Mouse (Mus musculus): ENCODE results near the gene Loxl4. TPM values are rescaled to one million over a fixed set of nuclear protein-coding genes. Genes with fewer than 3 reads are reported as not detected.

Gene Loxl4
- polyA plus RNA-seq, 1 experiment from 2014 or later = 0.06 TPM

GRCm38 (mm10) chr19:42602576-42602975 lies 10.0 kb downstream of the Loxl4 start:
- no peak overlapping the region for H3K4me2 ChIP-seq (ENCODE audit: low read depth, low read length)
- no peaks in the 10 kb centered on the region for H3K4me1 ChIP-seq (ENCODE audit: control insufficient read depth, insufficient read depth, low read length)
- H3K27ac ChIP-seq (replicated peaks; ENCODE audit: low read depth, low read length) = no peak overlapping the region
- no peaks in the 10 kb centered on the region for H3K27me3 ChIP-seq (ENCODE audit: control insufficient read depth, insufficient read depth, low read length)
- no peak overlapping the region for H3K4me3 ChIP-seq (ENCODE audit: low read depth, low read length)
- WGBS = 85% methylated on average over 8 of the region's 8 CpGs
- no peaks in the 10 kb centered on the region for H3K36me3 ChIP-seq (replicated peaks; ENCODE audit: control insufficient read depth, insufficient read depth, low read depth, low read length)
- DNase-seq (ENCODE audit: low spot score) (no peak), ATAC-seq (replicated peaks; ENCODE audit: insufficient number of reproducible peaks, low FRiP score, low TSS enrichment, low read depth) (no peak)
- no peaks in the 10 kb centered on the region for H3K9me3 ChIP-seq (replicated peaks; ENCODE audit: control insufficient read depth, low read length)
- no peak overlapping the region for H3K9ac ChIP-seq (replicated peaks; ENCODE audit: low read length)

- DNase-seq (ENCODE audit: low spot score) (no peak), ATAC-seq (replicated peaks; ENCODE audit: insufficient number of reproducible peaks, low FRiP score, low TSS enrichment, low read depth) (no peak)
- H3K27ac ChIP-seq (replicated peaks; ENCODE audit: low read depth, low read length) = no peak overlapping the region
- no peaks in the 10 kb centered on the region for H3K36me3 ChIP-seq (replicated peaks; ENCODE audit: control insufficient read depth, insufficient read depth, low read depth, low read length)
- no peak overlapping the region for H3K4me3 ChIP-seq (ENCODE audit: low read depth, low read length)
- H3K9me3 ChIP-seq (replicated peaks; ENCODE audit: control insufficient read depth, low read length) = no peaks in the 10 kb centered on the region
- no peak overlapping the region for H3K9ac ChIP-seq (replicated peaks; ENCODE audit: low read length)
- no peak overlapping the region for H3K4me2 ChIP-seq (ENCODE audit: low read depth, low read length)
- 70% methylated on average over 8 of the region's 8 CpGs for WGBS
- no peaks in the 10 kb centered on the region for H3K27me3 ChIP-seq (ENCODE audit: control insufficient read depth, insufficient read depth, low read length)
- H3K4me1 ChIP-seq (ENCODE audit: control insufficient read depth, insufficient read depth, low read length) = no peaks in the 10 kb centered on the region
These were observed 10.6 kb downstream of the Loxl4 start for GRCm38 (mm10) chr19:42602041-42602440.

- Histone ChIP-seq H3K4me3 (ENCODE audit: low read depth, low read length) (no peak overlapping the region), H3K9ac (replicated peaks; ENCODE audit: low read length) (no peak overlapping the region), H3K9me3 (replicated peaks; ENCODE audit: control insufficient read depth, low read length) (no peaks in the 10 kb centered on the region), H3K4me2 (ENCODE audit: low read depth, low read length) (no peak overlapping the region), H3K27me3 (ENCODE audit: control insufficient read depth, insufficient read depth, low read length) (no peaks in the 10 kb centered on the region), H3K36me3 (replicated peaks; ENCODE audit: control insufficient read depth, insufficient read depth, low read depth, low read length) (no peaks in the 10 kb centered on the region), H3K27ac (replicated peaks; ENCODE audit: low read depth, low read length) (no peak overlapping the region), H3K4me1 (ENCODE audit: control insufficient read depth, insufficient read depth, low read length) (no peaks in the 10 kb centered on the region)
- no peak for DNase-seq (ENCODE audit: low spot score)
- 84% methylated on average over 2 of the region's 2 CpGs for WGBS
- no peak for ATAC-seq (replicated peaks; ENCODE audit: insufficient number of reproducible peaks, low FRiP score, low TSS enrichment, low read depth)
These were observed 11.2 kb downstream of the Loxl4 start for GRCm38 (mm10) chr19:42601445-42601844.

- no peak overlapping the region for H3K4me3 ChIP-seq (ENCODE audit: low read depth, low read length)
- WGBS = 78% methylated on average over 3 of the region's 3 CpGs
- H3K36me3 ChIP-seq (replicated peaks; ENCODE audit: control insufficient read depth, insufficient read depth, low read depth, low read length) = no peaks in the 10 kb centered on the region
- no peaks in the 10 kb centered on the region for H3K9me3 ChIP-seq (replicated peaks; ENCODE audit: control insufficient read depth, low read length)
- no peak overlapping the region for H3K27ac ChIP-seq (replicated peaks; ENCODE audit: low read depth, low read length)
- H3K9ac ChIP-seq (replicated peaks; ENCODE audit: low read length) = no peak overlapping the region
- no peaks in the 10 kb centered on the region for H3K27me3 ChIP-seq (ENCODE audit: control insufficient read depth, insufficient read depth, low read length)
- ATAC-seq (replicated peaks; ENCODE audit: insufficient number of reproducible peaks, low FRiP score, low TSS enrichment, low read depth) (no peak), DNase-seq (ENCODE audit: low spot score) (no peak)
- no peaks in the 10 kb centered on the region for H3K4me1 ChIP-seq (ENCODE audit: control insufficient read depth, insufficient read depth, low read length)
- H3K4me2 ChIP-seq (ENCODE audit: low read depth, low read length) = no peak overlapping the region
These were observed 12.0 kb downstream of the Loxl4 start for GRCm38 (mm10) chr19:42600591-42600990.

DNA sequence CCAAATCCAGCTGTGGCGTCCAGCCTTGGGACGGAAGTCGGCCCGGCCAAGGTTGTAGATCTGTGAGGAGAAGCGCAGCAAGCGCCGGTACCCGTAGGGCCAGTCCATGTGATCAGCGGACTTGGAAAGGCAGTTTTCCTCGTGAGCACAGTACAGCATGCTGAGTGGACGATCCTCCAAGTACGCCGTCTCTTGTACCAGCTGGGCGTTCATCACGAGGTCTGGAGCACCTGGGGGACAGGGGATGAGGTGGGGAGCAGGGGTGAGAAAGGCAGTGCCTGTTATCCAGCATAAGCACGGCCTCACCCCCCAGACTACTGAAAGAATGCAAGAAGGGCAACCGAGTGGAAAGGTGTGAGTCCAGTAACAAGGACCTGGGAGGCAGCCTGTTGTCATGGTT lies 12.7 kb downstream of the Loxl4 start:
- H3K27ac ChIP-seq (replicated peaks; ENCODE audit: low read depth, low read length) = no peak overlapping the region

GRCm38 (mm10) chr19:42597896-42598295 lies 14.7 kb downstream of the Loxl4 start:
- 96% methylated on average over 6 of the region's 6 CpGs for WGBS
- DNase-seq (ENCODE audit: low spot score) = no peak
- Histone ChIP-seq H3K36me3 (replicated peaks; ENCODE audit: control insufficient read depth, insufficient read depth, low read depth, low read length) (no peaks in the 10 kb centered on the region), H3K27me3 (ENCODE audit: control insufficient read depth, insufficient read depth, low read length) (no peaks in the 10 kb centered on the region), H3K4me3 (ENCODE audit: low read depth, low read length) (no peak overlapping the region), H3K9ac (replicated peaks; ENCODE audit: low read length) (no peak overlapping the region), H3K4me2 (ENCODE audit: low read depth, low read length) (no peak overlapping the region), H3K27ac (replicated peaks; ENCODE audit: low read depth, low read length) (no peak overlapping the region), H3K4me1 (ENCODE audit: control insufficient read depth, insufficient read depth, low read length) (no peaks in the 10 kb centered on the region), H3K9me3 (replicated peaks; ENCODE audit: control insufficient read depth, low read length) (no peaks in the 10 kb centered on the region)
- no peak for ATAC-seq (replicated peaks; ENCODE audit: insufficient number of reproducible peaks, low FRiP score, low TSS enrichment, low read depth)

More for the DNA sequence above, 12.7 kb downstream of the Loxl4 start:
- H3K4me2 ChIP-seq (ENCODE audit: low read depth, low read length) = no peak overlapping the region
- no peaks in the 10 kb centered on the region for H3K9me3 ChIP-seq (replicated peaks; ENCODE audit: control insufficient read depth, low read length)
- H3K27me3 ChIP-seq (ENCODE audit: control insufficient read depth, insufficient read depth, low read length) = no peaks in the 10 kb centered on the region
- DNase-seq (ENCODE audit: low spot score) (no peak), ATAC-seq (replicated peaks; ENCODE audit: insufficient number of reproducible peaks, low FRiP score, low TSS enrichment, low read depth) (no peak)
- H3K4me3 ChIP-seq (ENCODE audit: low read depth, low read length) = no peak overlapping the region
- H3K36me3 ChIP-seq (replicated peaks; ENCODE audit: control insufficient read depth, insufficient read depth, low read depth, low read length) = no peaks in the 10 kb centered on the region
- H3K9ac ChIP-seq (replicated peaks; ENCODE audit: low read length) = no peak overlapping the region
- H3K4me1 ChIP-seq (ENCODE audit: control insufficient read depth, insufficient read depth, low read length) = no peaks in the 10 kb centered on the region
- 91% methylated on average over 17 of the region's 17 CpGs for WGBS

- DNase-seq (ENCODE audit: low spot score) (no peak), ATAC-seq (replicated peaks; ENCODE audit: insufficient number of reproducible peaks, low FRiP score, low TSS enrichment, low read depth) (no peak)
- no peak overlapping the region for H3K9ac ChIP-seq (replicated peaks; ENCODE audit: low read length)
- 91% methylated on average over 12 of the region's 12 CpGs for WGBS
- no peaks in the 10 kb centered on the region for H3K27me3 ChIP-seq (ENCODE audit: control insufficient read depth, insufficient read depth, low read length)
- no peak overlapping the region for H3K4me3 ChIP-seq (ENCODE audit: low read depth, low read length)
- H3K9me3 ChIP-seq (replicated peaks; ENCODE audit: control insufficient read depth, low read length) = no peaks in the 10 kb centered on the region
- no peak overlapping the region for H3K27ac ChIP-seq (replicated peaks; ENCODE audit: low read depth, low read length)
- H3K4me1 ChIP-seq (ENCODE audit: control insufficient read depth, insufficient read depth, low read length) = no peaks in the 10 kb centered on the region
- H3K36me3 ChIP-seq (replicated peaks; ENCODE audit: control insufficient read depth, insufficient read depth, low read depth, low read length) = no peaks in the 10 kb centered on the region
- no peak overlapping the region for H3K4me2 ChIP-seq (ENCODE audit: low read depth, low read length)
These were observed 15.3 kb downstream of the Loxl4 start for GRCm38 (mm10) chr19:42597286-42597685.

GRCm38 (mm10) chr19:42595066-42595465 lies 17.5 kb downstream of the Loxl4 start:
- no peak for DNase-seq (ENCODE audit: low spot score)
- no peaks in the 10 kb centered on the region for H3K27me3 ChIP-seq (ENCODE audit: control insufficient read depth, insufficient read depth, low read length)
- ATAC-seq (replicated peaks; ENCODE audit: insufficient number of reproducible peaks, low FRiP score, low TSS enrichment, low read depth) = no peak
- no peaks in the 10 kb centered on the region for H3K36me3 ChIP-seq (replicated peaks; ENCODE audit: control insufficient read depth, insufficient read depth, low read depth, low read length)
- no peak overlapping the region for H3K4me2 ChIP-seq (ENCODE audit: low read depth, low read length)
- H3K4me1 ChIP-seq (ENCODE audit: control insufficient read depth, insufficient read depth, low read length) = no peaks in the 10 kb centered on the region
- H3K9ac ChIP-seq (replicated peaks; ENCODE audit: low read length) = no peak overlapping the region
- H3K27ac ChIP-seq (replicated peaks; ENCODE audit: low read depth, low read length) = no peak overlapping the region
- 95% methylated on average over 6 of the region's 6 CpGs for WGBS
- no peaks in the 10 kb centered on the region for H3K9me3 ChIP-seq (replicated peaks; ENCODE audit: control insufficient read depth, low read length)
- H3K4me3 ChIP-seq (ENCODE audit: low read depth, low read length) = no peak overlapping the region
